ENCODE assay signal across 8 mouse cellular contexts in genomic region chr10:111389890-111390289, GRCm38 (mm10).
DNase-seq lines count a peak whose midpoint lies in the region; ATAC-seq and TF ChIP-seq lines count a peak whose summit lies in the region.

No protein-coding gene starts in this region.

- 32% methylated on average over 9 of the region's 9 CpGs for WGBS in kidney, adult 2 months

- TF ChIP-seq CTCF in kidney, adult 2 months (conservative IDR thresholded peaks at IDR 0.05; ENCODE audit: insufficient read depth, insufficient read length, low read depth, low read length) = no peak

- peak; percentile 62 to 64 for DNase-seq in cerebellum, postnatal 10 days
- DNase-seq in cerebellum, adult 9-11 months = no peak
- peak; percentile 68 for DNase-seq in embryo, embryonic 11.5 days (ENCODE audit: low read depth, low spot score)
- DNase-seq in gastrocnemius, postnatal 25 days = peak; percentile 64
- DNase-seq in kidney, adult 2 months = peak; percentile 78
- peak; percentile 88 to 89 for DNase-seq in left cerebral cortex, postnatal 36 days (ENCODE audit: low spot score in 2 of 2)
- peak; percentile 47 for DNase-seq in urinary bladder, postnatal 10 days (ENCODE audit: low spot score)

- H3K27ac ChIP-seq in kidney, adult 2 months (ENCODE audit: insufficient read depth, low read depth, low read length) = no peak overlapping the region

- H3K4me1 ChIP-seq in kidney, adult 2 months (ENCODE audit: control insufficient read depth, insufficient read depth, low read length) = 0 out of 2 replicates have a peak, but pooled peaks cover 3% of the 10 kb centered on the region

- no peaks in the 10 kb centered on the region for H3K36me3 ChIP-seq in kidney, adult 2 months (ENCODE audit: control insufficient read depth, insufficient read depth, low read length)

- TF ChIP-seq POLR2A in kidney, adult 2 months (IDR thresholded peaks at IDR 0.05; ENCODE audit: low read depth, low read length) = no peak

- intact Hi-C loops in left cerebral cortex, postnatal 36 days (cut with DNase I) = loop anchor here (2.0 to 5.0 kb wide), 2 partner anchors 32 to 75 kb away; no protein-coding TSS in a partner anchor

- no peaks in the 10 kb centered on the region for H3K27me3 ChIP-seq in kidney, adult 2 months (replicated peaks; ENCODE audit: control insufficient read depth, insufficient read depth, low read length)

- ATAC-seq in monocyte, adult 5-6 weeks (replicated peaks; ENCODE audit: insufficient number of reproducible peaks, low FRiP score, low TSS enrichment, poor library complexity, severe bottlenecking) = peak; percentile 42; the same call in 1 of the 2 replicates

- no peak overlapping the region for H3K4me3 ChIP-seq in kidney, adult 2 months (ENCODE audit: insufficient read depth, low read depth, low read length)
